Mouse (Mus musculus): ENCODE measurements around the gene Sntg2. TPM values are rescaled to one million over a fixed set of nuclear protein-coding genes. Genes with fewer than 3 reads are reported as not detected.

Gene Sntg2
- polyA plus RNA-seq, 1 experiment from 2014 or later: 3.3 TPM

DNA sequence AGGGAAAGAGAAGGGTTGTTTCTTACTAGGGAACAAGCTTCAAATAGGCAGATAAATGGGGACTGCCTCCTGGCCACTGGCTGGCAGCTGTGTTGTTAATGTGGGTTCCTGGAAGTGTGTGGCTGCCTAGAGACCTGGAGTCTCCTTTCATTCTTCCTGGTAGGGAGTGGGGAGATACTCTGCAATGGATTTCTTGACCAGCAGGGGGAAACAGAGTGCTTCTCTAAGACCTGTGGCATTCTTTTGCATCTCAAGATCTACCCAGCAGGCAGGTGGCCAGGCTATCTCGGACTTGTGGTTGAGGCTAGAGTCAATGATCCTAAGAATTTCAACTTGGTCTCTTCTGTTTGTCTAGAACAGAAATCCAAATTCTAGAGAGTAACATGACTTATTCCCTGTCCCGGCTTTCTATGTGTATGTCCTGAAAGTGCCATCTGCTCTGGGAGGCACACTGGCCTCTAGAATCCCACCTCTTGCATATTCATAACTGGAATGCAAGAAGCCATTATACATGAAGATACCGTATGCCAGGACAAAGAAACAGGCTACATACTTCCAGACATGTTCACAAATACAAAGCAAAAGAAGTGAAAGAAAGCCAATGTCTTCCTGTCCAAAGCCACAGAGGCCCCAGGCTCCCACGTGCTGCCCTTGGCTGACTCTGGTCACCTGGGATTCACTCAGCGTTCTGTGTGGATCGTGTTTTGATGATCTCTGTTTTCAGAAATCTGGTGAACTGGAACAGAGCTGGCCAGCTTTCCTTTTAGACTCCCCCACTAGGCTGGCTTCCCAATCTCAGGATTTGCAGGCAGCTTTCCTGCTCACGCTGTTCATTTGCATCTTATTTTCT is 244.4 kb downstream of the Sntg2 start:
- peak overlapping the region; percentile 80 for H3K27ac ChIP-seq (replicated peaks)
- peak; percentile 72 for ATAC-seq (replicated peaks)
- 36% methylated on average over 7 of the region's 7 CpGs for WGBS
- H3K4me3 ChIP-seq: no peak overlapping the region
- peaks cover 10% of the 10 kb centered on the region for H3K4me1 ChIP-seq
- H3K9me3 ChIP-seq: no peaks in the 10 kb centered on the region
- peak overlapping the region; percentile 27 for H3K4me2 ChIP-seq (replicated peaks)
- H3K36me3 ChIP-seq: no peaks in the 10 kb centered on the region
- H3K27me3 ChIP-seq: no peaks in the 10 kb centered on the region
- H3K9ac ChIP-seq (replicated peaks): no peak overlapping the region

Other genes with a start within 250 kb of the Sntg2 start
- gene Tpo, start 240.8 kb downstream of the Sntg2 start, polyA plus RNA-seq (2015; fragmentation: Nextera tagmentation; extraction: Ambion mirVana): 0.09 and 0.14 TPM in 2 replicates
- gene Tmem18, start 211.1 kb upstream of the Sntg2 start, polyA plus RNA-seq (2015; fragmentation: Nextera tagmentation; extraction: Ambion mirVana): 24.3 and 27.6 TPM in 2 replicates